Mouse (Mus musculus): ENCODE results near the gene Brip1.

The Brip1 gene

DNA sequence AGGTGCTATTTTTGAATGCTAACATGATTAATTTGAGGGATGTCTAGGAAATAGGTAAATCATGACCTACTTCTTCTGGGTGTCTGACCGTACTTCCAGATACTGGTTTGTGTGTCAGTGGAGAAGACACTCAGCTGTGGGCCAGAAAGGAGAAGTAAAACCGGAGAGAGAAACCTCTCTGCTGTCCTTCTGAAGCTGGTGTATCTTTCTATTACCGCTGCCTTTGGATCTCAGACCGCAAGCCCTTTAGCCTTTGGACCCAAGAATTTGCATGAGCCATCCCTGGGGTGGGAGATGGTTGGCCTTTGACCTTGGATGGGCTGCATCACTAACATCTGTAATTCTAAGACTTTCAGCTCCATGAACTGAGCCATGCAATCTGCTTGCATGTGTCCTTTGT is 93.7 kb downstream of the Brip1 start:
- ATAC-seq (ENCODE audit: low TSS enrichment) = no peak

DNA sequence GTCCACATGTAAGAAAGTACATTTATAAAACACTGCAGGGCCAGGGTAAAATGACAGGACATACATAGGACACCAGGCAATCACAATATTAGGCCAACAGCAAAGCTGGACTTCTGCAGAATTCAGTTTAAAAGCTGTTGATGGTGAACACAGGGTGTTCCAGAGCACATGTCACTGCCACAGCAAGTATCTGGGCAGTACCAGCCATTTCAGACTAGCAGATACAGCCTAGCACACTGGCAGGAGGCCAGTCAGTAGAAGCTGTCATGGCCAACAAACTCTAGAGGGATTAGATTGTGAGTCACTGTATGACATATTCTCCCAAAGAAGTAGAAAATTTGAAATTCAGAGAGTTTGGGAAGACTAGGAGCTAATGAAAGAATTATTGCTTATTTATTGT is 94.4 kb downstream of the Brip1 start:
- no peak for ATAC-seq (ENCODE audit: low TSS enrichment)

DNA sequence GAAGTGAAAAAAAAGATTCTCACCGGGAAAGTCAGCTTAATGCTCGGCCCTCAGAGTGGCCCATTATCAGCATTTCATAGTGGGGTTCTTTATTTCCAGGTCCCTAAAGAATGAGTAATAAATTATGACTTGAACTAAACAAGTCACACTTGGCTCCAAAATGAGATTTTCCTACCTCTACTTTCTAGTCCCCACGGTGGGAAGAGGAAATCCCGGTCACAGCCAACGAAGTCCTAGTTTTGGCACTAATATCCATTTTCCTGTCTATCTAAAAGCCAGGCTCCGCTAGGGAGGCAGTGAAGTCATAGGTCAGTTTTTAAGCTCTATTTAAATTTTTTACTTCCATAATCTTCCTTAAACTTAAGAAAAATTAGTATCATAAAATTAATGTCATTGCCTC is 99.8 kb downstream of the Brip1 start:
- no peak for ATAC-seq (ENCODE audit: low TSS enrichment)

DNA sequence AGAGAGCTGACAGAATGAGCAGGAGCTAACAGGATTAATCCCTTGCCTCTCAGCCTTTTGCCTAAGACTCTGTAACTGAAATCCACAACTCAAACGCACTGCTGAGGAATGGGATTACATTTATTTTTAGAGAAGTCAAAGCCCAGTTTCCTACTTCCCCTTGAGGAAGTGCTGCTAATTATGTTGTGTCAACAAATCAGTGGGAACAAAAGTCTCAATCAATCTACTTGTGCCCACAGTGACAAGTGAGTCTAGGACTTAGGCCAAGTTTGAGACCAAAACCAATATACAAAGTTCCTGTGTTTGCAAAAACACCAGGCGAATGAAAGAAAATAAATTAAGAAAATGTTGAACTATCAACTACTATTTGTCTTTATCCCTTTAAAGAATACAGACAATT is 101.7 kb downstream of the Brip1 start:
- no peak for ATAC-seq (ENCODE audit: low TSS enrichment)

DNA sequence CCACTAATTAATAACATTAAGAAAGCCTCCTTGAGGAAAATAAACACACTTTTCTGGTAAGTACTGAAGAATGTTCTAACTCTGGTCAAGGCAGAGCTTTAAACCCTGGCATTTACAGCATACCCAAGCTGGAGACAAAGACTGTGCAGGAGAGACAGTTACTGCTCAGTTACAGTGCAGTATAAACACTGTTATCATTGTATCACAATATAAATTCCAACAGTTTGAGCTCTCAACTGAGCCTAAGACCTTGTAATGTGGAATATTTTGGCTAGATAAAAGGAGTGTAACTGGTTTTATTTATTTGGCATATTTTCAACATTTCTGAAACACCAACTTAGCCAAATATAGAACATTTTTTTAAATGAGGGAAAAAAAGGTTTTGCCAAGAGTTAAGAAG is 112.2 kb downstream of the Brip1 start:
- ATAC-seq (ENCODE audit: low TSS enrichment) = no peak

DNA sequence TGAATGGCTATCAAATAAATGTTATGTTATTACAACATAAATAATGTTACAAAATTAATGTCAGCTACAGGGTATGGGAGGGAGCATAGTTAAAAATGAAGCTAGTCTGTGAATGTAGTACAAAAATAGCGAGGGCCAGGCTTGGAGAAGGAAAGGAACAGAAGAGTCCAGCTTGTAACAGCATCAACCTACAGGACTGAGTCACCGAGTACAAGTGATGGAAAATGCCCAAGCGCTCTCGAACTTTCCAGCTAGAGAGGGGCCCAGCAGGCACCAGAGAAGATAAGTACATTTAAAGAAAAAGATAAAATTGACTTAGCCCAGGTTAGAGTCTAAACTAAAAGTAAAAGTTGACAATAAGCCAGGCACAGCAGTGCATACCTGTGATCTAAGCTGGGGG is 116.5 kb downstream of the Brip1 start:
- peak; percentile 92 for ATAC-seq (ENCODE audit: low TSS enrichment)

DNA sequence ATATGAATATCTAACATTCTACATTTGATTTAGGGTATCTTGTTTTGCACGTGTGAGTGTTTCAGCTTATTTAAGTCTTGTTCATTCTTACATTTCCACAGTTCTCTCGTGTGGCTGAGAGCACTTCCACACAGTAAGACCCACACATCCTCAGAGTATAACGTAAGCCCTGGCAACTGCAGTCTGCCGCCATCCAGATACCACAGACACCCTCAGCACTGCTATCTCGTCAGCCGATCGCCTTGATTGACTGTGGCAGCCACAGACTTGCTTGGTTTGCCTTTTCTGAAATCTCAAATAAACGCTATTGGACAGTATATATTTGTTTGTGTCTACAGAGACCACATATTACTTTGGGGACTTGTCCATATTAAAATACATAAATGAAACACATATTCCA is 123.0 kb downstream of the Brip1 start:
- ATAC-seq (ENCODE audit: low TSS enrichment) = no peak

DNA sequence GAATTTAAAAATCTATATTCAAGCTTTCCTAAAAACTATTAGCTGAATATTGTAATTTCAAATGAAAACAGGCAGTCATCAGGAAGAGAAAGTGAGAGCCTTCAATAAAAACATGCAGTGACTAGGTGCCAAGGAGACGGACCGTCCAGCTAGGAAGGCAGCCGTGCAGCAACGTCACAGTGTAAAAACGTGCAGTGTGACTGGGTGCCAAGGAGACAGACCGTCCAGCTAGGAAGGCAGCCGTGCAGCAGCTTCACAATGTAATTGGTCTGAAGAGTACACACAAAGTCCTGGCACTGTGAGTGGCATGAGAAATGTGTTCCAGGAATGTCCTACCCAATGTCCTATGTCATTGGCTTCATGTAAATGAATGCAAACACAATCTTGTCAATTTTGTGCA is 124.0 kb downstream of the Brip1 start:
- ATAC-seq (ENCODE audit: low TSS enrichment) = no peak

DNA sequence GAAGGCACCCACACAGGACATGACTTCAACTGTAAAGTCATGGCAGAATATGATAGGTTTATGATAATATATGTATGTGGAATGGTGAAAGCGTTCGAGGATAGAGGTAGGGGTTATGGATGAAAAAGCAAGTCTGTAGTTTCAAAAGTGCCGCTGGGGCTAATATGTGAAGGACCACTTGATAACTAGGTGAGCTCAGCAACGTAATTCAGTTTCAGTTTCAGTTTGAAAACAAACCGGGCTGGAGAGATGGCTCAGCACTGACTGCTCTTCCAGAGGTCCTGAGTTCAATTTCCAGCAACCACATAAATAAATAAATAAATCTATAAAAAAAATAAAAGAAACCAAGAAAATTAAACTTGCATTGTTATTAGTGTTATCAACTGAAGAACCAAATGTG is 124.6 kb downstream of the Brip1 start:
- no peak for ATAC-seq (ENCODE audit: low TSS enrichment)

DNA sequence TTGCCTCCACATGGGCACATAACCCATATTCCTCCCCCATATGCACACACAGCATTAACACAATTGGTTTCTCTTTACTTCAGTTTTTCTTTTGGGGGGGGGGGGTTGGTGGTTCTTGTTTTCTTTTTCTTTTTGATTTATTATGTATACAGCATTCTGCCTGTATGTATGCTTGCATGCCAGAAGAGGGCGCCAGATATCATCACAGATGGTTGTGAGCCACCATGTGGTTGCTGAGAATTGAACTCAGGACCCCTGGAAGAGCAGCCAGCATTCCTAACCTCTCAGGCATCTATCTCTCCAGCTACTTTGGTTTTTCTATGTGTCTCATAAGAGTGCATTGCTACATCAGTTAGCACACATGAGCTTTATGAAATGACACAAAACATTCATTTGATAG is 125.6 kb downstream of the Brip1 start:
- no peak for ATAC-seq (ENCODE audit: low TSS enrichment)

DNA sequence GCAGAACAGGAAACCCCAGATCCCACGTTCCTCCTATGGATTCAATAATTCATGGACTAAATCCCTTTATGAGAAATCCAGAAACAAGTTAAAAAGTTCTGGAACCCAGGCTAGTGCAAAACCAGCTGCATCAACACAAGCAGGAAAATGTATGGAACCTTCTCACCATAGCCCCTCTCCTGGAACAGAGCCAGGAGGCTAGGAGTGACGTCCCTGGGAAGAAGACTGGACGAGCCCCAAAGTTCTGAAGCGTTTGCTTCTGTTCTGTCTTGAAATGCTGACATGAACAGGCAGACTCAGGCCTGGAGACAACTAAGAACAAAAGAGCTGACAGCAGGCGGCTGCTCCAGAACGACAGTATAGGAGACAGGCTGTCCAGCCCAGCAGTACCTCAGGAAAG is 132.3 kb downstream of the Brip1 start:
- ATAC-seq (ENCODE audit: low TSS enrichment) = no peak

DNA sequence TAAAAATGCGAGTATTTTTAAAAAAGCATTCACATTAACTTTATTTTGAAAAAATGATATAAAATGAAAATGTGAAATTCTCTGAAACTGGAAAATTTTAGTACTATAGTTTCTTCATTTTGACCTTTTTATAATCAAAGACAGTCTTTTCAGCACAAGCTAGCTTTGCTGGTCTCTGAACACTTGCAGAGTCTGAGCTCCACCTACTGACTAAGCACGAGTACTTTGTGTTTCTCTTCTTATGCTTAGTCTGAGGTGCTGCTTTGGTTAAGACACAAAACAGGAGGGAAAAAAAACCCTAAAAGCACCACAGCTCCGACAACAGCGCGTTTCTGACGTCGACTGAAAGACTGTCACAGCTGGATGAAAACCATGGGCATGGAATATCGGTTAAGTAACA is 133.8 kb downstream of the Brip1 start:
- ATAC-seq (ENCODE audit: low TSS enrichment) = 0 out of 2 replicates have a peak, but pooled peaks have one; percentile 52

DNA sequence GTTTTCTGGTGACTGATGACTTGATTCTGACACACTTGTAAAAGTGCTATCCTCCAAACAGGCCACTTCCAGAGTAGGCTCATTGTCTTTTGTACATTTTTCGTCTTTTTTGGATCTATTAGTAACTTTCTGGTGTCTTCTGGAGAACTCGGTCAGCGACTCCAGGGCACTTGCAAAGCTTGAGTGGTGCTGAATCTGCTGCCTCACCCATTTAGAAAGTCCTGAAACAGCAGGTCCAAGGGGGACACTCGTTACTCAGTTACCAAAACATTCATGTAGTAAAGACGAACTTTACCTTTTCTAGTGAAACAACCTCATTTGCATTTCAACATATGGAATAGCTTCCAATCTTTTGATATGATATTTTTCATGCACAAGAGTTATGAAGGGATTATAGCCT is 136.1 kb downstream of the Brip1 start:
- ATAC-seq (ENCODE audit: low TSS enrichment) = no peak

DNA sequence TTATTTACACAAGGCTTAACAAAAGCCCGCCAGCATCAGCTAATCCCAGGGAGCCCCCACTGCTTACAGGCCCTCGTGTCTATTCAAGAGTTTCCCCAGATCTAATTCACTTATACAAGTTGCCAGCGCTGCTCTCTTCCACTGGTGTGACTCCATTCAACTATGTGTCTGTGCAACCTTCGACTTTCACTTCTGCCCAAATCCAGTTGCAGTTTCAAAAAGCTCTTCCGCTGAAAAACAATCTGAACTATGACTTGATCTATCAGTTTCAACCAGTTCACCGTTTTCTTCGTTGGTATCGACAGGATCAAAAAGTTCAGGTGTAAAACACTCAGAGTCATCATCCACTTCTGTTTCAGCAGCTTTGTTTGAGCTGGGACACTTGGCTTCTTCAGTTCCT is 139.8 kb downstream of the Brip1 start:
- no peak for ATAC-seq (ENCODE audit: low TSS enrichment)

DNA sequence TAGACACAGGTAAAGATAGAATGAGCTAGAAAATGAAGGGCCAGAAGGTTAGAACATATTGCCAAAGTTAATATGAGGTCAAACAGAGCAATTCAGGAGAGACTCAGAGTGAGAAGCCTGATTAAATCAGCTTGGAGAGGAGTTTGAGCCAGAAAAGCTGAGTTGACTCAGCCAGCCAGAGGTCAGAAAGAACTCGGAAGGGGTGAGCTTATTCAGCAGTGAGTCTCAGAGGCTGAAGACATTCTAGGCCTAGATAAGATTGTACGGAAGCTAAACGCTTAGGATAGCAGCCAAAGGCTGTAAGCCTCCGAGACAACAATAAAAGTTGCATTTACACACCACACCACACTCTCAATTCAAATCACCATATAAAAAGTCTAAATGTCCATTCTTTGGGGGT is 141.9 kb downstream of the Brip1 start:
- no peak for ATAC-seq (ENCODE audit: low TSS enrichment)

DNA sequence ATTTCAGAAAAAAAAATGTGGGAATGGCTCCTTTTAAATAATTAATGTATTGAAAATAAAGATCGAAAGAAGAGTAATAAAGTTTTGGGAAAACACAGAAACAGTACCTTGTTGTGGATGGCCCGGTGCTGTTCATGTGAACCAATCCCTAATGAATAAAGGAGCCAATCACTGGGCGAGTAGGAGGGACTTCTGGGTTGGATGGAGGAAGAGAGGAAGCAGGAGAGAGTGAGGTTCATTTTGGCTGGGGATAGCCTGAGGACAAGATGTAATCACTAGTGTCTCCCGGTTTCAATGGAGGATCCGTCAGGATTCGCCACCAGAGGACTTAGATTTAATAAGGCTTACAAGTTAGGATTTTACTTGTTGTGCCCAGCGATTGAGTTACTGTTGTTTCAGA is 145.2 kb downstream of the Brip1 start:
- no peak for ATAC-seq (ENCODE audit: low TSS enrichment)

DNA sequence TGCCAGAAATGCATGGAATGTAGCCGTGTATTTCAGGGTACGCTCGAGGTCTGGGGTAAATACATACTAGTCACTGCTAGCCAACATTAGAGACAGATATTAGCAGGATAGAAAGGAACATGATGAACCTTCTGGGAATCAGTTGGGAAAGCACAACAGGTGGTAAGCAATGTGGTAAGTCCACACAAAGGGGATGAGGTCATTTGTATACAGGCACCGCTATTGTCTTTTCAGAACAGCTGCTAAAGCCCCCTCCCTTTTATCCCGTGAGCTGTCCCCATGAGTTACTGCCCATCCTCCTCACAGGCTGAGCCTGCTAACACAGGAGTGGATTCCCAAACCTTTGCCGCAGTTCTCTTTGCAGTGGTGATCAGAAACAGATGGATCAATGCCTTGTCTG is 149.6 kb downstream of the Brip1 start:
- no peak for ATAC-seq (ENCODE audit: low TSS enrichment)

DNA sequence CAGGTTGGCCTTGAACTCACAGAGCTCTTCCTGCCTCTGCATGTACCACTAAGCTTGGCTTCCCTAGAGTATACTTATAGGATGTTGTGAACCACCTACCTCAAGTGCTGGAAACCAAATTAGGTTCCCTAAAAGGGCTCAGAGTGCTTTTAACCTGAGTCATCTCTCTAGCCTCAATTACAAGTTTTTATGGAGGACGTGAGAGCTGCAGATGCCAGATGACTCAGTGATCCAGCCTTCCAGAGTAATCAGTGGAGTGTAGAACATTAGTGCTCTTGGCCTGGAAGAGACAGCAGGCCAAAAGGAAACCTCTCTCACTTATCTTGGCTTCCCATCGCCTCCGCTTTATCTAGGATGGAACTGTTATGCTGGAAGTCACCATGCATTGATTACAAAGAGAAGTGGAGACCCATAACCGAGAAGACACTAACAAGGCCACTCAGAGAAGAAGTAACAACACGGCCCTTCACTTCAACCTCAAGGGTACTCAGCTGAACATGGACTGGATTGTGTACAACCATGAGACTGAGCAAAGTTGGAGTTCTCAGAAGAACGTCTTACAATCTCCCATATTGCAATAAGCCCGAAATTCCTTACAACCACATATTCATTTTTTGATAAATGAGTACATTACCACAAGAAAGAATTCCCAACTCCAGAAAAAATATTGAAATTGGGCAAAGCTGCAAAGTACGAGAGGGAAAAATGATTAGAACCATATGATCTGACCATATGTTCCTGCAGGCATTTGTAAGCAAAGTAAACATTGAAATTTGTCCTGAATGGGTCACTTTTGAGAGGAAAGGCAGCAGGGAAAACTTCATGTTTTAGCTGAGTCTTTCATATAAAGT is 150.3 kb downstream of the Brip1 start:
- no peak for ATAC-seq (ENCODE audit: low TSS enrichment)

DNA sequence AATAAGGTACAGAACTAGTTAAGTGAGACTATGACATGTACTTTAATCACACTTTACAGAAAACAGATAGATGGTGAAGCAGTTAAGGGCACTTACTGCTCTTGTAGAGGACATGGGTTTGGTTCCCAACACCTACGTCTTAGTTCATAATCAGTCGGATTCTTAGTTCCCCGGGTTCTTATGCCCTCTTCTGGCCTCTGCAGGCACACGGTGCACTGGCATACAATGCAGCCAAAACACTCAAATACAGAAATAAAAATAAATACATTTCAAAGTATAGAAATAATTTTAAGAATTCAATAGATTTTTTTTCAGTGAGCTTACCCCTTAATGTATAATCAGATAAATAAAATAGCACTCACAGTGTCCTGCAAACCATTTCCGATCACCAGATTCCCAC is 161.0 kb downstream of the Brip1 start:
- no peak for ATAC-seq (ENCODE audit: low TSS enrichment)

DNA sequence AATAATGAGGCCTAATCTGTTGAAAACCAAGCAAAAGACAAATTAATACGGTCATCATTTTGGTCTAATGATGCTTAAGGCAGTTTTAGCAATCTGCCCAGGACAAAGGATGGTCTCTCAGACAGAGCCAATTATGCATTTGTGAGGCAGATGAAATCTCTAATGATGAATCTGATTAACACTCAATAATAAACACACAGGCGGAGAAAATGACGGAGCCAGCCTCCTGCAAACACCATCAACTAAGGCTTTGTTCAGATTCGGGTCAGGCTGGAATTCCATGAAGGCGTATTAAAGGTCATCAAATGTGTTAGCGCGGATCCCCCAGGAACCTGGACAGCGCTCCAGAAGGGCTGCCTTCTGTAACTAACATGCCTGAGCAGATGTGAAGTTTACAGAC is 161.6 kb downstream of the Brip1 start:
- ATAC-seq (ENCODE audit: low TSS enrichment) = no peak

DNA sequence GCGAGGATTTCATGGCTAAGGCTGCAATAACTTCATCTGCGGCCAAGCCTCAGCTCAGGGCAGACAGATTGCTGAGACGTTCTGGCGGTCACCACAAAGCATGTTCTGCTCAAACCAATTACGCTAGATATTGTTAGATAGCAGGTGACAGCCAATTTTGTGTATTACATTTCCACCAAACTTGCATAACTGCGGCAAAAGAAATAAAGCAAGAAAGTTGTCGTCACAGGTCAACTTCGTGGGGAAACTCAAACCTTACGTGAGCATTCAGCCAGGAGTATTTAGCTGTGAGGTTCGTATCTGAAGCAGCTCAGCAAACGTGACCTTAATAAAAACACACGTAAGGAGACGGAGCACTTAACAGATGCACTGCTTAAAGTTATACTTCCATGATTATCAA is 162.3 kb downstream of the Brip1 start:
- no peak for ATAC-seq (ENCODE audit: low TSS enrichment)

DNA sequence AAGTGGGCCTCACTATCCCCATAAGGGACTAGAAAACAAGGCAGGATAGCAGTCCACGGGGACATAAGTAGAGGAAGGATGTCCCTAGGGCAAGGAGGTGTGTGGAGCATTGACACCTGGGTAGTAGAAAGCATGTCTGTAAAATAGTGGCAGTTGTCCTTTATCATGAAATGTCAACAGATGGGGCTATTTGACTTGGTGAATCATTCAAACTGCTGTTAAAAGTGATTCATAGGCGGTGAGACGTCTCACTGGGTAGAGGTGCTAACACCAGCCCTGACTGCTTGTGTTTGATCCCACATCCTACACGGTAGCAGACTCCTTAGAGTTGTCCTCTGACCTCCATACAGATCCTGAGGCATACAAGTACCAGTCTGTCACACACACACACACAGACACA is 168.1 kb downstream of the Brip1 start:
- no peak for ATAC-seq (ENCODE audit: low TSS enrichment)

DNA sequence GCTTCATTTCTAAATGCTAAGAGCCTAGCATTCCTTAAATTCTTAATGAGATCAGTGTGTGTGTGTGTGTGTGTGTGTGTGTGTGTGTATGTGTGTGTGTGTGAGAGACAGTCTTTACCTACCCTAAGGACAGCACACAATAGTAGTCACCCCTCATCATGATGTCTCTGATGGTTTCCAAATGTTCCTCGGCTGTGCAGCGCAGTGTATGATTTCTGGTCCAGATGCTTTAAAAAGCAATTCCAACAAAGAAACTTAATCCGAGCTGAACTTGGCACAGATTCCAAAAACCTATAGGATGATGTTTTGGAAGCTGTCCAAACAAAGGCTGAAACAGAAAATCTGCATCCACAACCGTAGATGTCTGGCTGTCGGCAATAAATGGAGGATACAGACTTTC is 173.0 kb downstream of the Brip1 start:
- ATAC-seq (ENCODE audit: low TSS enrichment) = no peak

DNA sequence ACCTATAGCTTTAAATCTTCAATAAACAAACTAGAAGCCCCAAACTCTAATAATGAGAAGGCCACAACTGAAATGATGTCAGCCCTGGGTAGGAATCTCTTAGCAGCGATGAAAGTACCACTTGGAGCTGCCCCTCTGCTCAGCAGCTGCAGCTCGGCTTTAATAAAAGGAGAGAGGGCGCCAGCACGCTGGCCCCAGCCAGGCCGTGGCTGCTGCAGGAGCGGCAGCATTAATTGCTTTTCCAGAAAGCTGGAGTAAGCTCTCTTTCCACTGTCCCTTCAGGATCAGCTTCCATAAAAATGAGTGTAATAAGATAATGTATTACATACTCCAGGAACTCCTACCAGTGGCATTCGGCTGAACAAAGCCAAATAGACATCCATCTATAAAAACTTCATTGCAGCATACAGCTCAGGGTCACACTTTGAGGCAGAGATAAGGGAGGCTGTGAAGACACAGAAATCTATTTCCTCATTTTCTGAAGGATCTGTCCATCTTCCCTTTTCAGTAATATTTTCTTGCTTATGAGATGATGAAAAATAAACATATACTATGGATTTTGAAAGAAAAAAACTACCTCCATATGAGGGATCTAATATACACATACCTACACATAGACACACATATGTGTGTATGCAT is 174.3 kb downstream of the Brip1 start:
- no peak for ATAC-seq (ENCODE audit: low TSS enrichment)
